Mouse (Mus musculus): ENCODE data around the gene Spty2d1. TPM values are rescaled to one million over a fixed set of nuclear protein-coding genes. Genes with fewer than 3 reads are reported as not detected.
A peak's percentile ranks its signal among the peaks of the same experiment; 100 is the strongest.

Gene Spty2d1
- polyA plus RNA-seq, 1 experiment from 2014 or later, result 8.0 TPM

- H3K27me3 ChIP-seq (replicated peaks; ENCODE audit: control insufficient read depth, insufficient read depth, low read length), result no peaks in the 10 kb centered on the region
- 0 out of 2 replicates have a peak, but pooled peaks cover 4% of the 10 kb centered on the region for H3K36me3 ChIP-seq (ENCODE audit: control insufficient read depth, insufficient read depth)
- no peaks in the 10 kb centered on the region for H3K9me3 ChIP-seq (ENCODE audit: control insufficient read depth)
- peaks cover 11% of the 10 kb centered on the region; the same call in 1 of the 2 replicates for H3K4me1 ChIP-seq (replicated peaks; ENCODE audit: control insufficient read depth, insufficient read depth, low read length)
- 61% methylated on average over 3 of the region's 3 CpGs for WGBS
- TF ChIP-seq CTCF (IDR thresholded peaks at IDR 0.05; ENCODE audit: low read depth), result no peak
- H3K4me2 ChIP-seq (replicated peaks; ENCODE audit: low read depth), result no peak overlapping the region
- no peak overlapping the region for H3K27ac ChIP-seq (ENCODE audit: low read depth, low read length)
- no peak overlapping the region for H3K4me3 ChIP-seq (ENCODE audit: low read depth, low read length)
- no peak for ATAC-seq
- no peak overlapping the region for H3K9ac ChIP-seq (ENCODE audit: low read depth, low read length)
Measured at GRCm38 (mm10) chr7:47003411-47004115, 4.6 kb downstream of the Spty2d1 start.

- no peak for ATAC-seq
- no peak for TF ChIP-seq CTCF (IDR thresholded peaks at IDR 0.05; ENCODE audit: low read depth)
- H3K9me3 ChIP-seq (ENCODE audit: control insufficient read depth), result no peaks in the 10 kb centered on the region
- peaks cover 19% of the 10 kb centered on the region for H3K36me3 ChIP-seq (ENCODE audit: control insufficient read depth, insufficient read depth)
- WGBS, result 64% methylated on average over 4 of the region's 4 CpGs
- peaks cover 11% of the 10 kb centered on the region; the same call in 1 of the 2 replicates for H3K4me1 ChIP-seq (replicated peaks; ENCODE audit: control insufficient read depth, insufficient read depth, low read length)
- no peak overlapping the region for H3K27ac ChIP-seq (ENCODE audit: low read depth, low read length)
- H3K4me3 ChIP-seq (ENCODE audit: low read depth, low read length), result no peak overlapping the region
- H3K9ac ChIP-seq (ENCODE audit: low read depth, low read length), result no peak overlapping the region
- no peak overlapping the region for H3K4me2 ChIP-seq (replicated peaks; ENCODE audit: low read depth)
- no peaks in the 10 kb centered on the region for H3K27me3 ChIP-seq (replicated peaks; ENCODE audit: control insufficient read depth, insufficient read depth, low read length)
Measured at GRCm38 (mm10) chr7:47001900-47002275, 6.3 kb downstream of the Spty2d1 start.

GRCm38 (mm10) chr7:47001125-47001899 is 6.9 kb downstream of the Spty2d1 start:
- no peaks in the 10 kb centered on the region for H3K9me3 ChIP-seq (ENCODE audit: control insufficient read depth)
- H3K4me2 ChIP-seq (replicated peaks; ENCODE audit: low read depth), result no peak overlapping the region
- no peak overlapping the region for H3K27ac ChIP-seq (ENCODE audit: low read depth, low read length)
- TF ChIP-seq CTCF (IDR thresholded peaks at IDR 0.05; ENCODE audit: low read depth), result no peak
- H3K27me3 ChIP-seq (replicated peaks; ENCODE audit: control insufficient read depth, insufficient read depth, low read length), result no peaks in the 10 kb centered on the region
- no peak overlapping the region for H3K9ac ChIP-seq (ENCODE audit: low read depth, low read length)
- ATAC-seq, result no peak
- no peak overlapping the region for H3K4me3 ChIP-seq (ENCODE audit: low read depth, low read length)
- H3K4me1 ChIP-seq (replicated peaks; ENCODE audit: control insufficient read depth, insufficient read depth, low read length), result peaks cover 11% of the 10 kb centered on the region; the same call in 1 of the 2 replicates
- peaks cover 24% of the 10 kb centered on the region for H3K36me3 ChIP-seq (ENCODE audit: control insufficient read depth, insufficient read depth)
- 42% methylated on average over 5 of the region's 5 CpGs for WGBS

- 50% methylated on average over 3 of the region's 3 CpGs for WGBS
- Histone ChIP-seq H3K4me2 (replicated peaks; ENCODE audit: low read depth) (no peak overlapping the region; the same call in 1 of the 2 replicates), H3K27ac (ENCODE audit: low read depth, low read length) (no peak overlapping the region), H3K9ac (ENCODE audit: low read depth, low read length) (0 out of 2 replicates have a peak overlapping the region, but pooled peaks have one; percentile 22), H3K27me3 (replicated peaks; ENCODE audit: control insufficient read depth, insufficient read depth, low read length) (no peaks in the 10 kb centered on the region), H3K4me3 (ENCODE audit: low read depth, low read length) (no peak overlapping the region), H3K4me1 (replicated peaks; ENCODE audit: control insufficient read depth, insufficient read depth, low read length) (peaks cover 11% of the 10 kb centered on the region; the same call in 1 of the 2 replicates), H3K9me3 (ENCODE audit: control insufficient read depth) (no peaks in the 10 kb centered on the region), H3K36me3 (ENCODE audit: control insufficient read depth, insufficient read depth) (peaks cover 31% of the 10 kb centered on the region)
- TF ChIP-seq CTCF (IDR thresholded peaks at IDR 0.05; ENCODE audit: low read depth), result no peak
- peak; percentile 40; the same call in 1 of the 2 replicates for ATAC-seq
Measured at GRCm38 (mm10) chr7:47000644-47000983, 7.6 kb downstream of the Spty2d1 start.

- no peak for TF ChIP-seq CTCF (IDR thresholded peaks at IDR 0.05; ENCODE audit: low read depth)
- H3K27me3 ChIP-seq (replicated peaks; ENCODE audit: control insufficient read depth, insufficient read depth, low read length), result no peaks in the 10 kb centered on the region
- no peaks in the 10 kb centered on the region for H3K9me3 ChIP-seq (ENCODE audit: control insufficient read depth)
- peaks cover 36% of the 10 kb centered on the region for H3K36me3 ChIP-seq (ENCODE audit: control insufficient read depth, insufficient read depth)
- H3K9ac ChIP-seq (ENCODE audit: low read depth, low read length), result 0 out of 2 replicates have a peak overlapping the region, but pooled peaks have one; percentile 22
- H3K27ac ChIP-seq (ENCODE audit: low read depth, low read length), result no peak overlapping the region
- ATAC-seq, result no peak
- H3K4me2 ChIP-seq (replicated peaks; ENCODE audit: low read depth), result no peak overlapping the region; the same call in 1 of the 2 replicates
- peaks cover 11% of the 10 kb centered on the region; the same call in 1 of the 2 replicates for H3K4me1 ChIP-seq (replicated peaks; ENCODE audit: control insufficient read depth, insufficient read depth, low read length)
- 25% methylated on average over 8 of the region's 8 CpGs for WGBS
- no peak overlapping the region for H3K4me3 ChIP-seq (ENCODE audit: low read depth, low read length)
Measured at GRCm38 (mm10) chr7:46999983-47000643, 8.1 kb downstream of the Spty2d1 start.

GRCm38 (mm10) chr7:46998942-46999341 is 9.3 kb downstream of the Spty2d1 start:
- H3K27ac ChIP-seq (ENCODE audit: low read depth, low read length), result peak overlapping the region; percentile 50; the same call in 1 of the 2 replicates
- H3K9me3 ChIP-seq (ENCODE audit: control insufficient read depth), result no peaks in the 10 kb centered on the region
- H3K4me1 ChIP-seq (replicated peaks; ENCODE audit: control insufficient read depth, insufficient read depth, low read length), result peaks cover 11% of the 10 kb centered on the region; the same call in 1 of the 2 replicates
- no peak for TF ChIP-seq CTCF (IDR thresholded peaks at IDR 0.05; ENCODE audit: low read depth)
- ATAC-seq, result peak; percentile 68
- H3K4me2 ChIP-seq (replicated peaks; ENCODE audit: low read depth), result no peak overlapping the region
- H3K9ac ChIP-seq (ENCODE audit: low read depth, low read length), result no peak overlapping the region
- WGBS, result 64% methylated on average over 2 of the region's 2 CpGs
- peaks cover 48% of the 10 kb centered on the region for H3K36me3 ChIP-seq (ENCODE audit: control insufficient read depth, insufficient read depth)
- no peak overlapping the region for H3K4me3 ChIP-seq (ENCODE audit: low read depth, low read length)
- no peaks in the 10 kb centered on the region for H3K27me3 ChIP-seq (replicated peaks; ENCODE audit: control insufficient read depth, insufficient read depth, low read length)
